Mouse (Mus musculus) gastrocnemius, postnatal 10 days (tissue): ENCODE measurements around the gene Ccdc8. TPM values are rescaled to one million over a fixed set of nuclear protein-coding genes. Genes with fewer than 3 reads are reported as not detected.
A peak's percentile ranks its signal among the peaks of the same experiment; 100 is the strongest.

Experiments
- DNase-seq: peaks from one replicate; pipeline ENCODE4 v3.0.0; 2021; ENCODE audit warnings: mixed read lengths
- total RNA-seq, 2 experiments: library from RNA; stranded (reverse); gene quantifications; 2 replicates each; pipeline ENCODE4 v1.2.3; 2021

Ccdc8 gene
- total RNA-seq, 2 experiments from 2014 or later = 10.7 to 13.3 TPM

DNA sequence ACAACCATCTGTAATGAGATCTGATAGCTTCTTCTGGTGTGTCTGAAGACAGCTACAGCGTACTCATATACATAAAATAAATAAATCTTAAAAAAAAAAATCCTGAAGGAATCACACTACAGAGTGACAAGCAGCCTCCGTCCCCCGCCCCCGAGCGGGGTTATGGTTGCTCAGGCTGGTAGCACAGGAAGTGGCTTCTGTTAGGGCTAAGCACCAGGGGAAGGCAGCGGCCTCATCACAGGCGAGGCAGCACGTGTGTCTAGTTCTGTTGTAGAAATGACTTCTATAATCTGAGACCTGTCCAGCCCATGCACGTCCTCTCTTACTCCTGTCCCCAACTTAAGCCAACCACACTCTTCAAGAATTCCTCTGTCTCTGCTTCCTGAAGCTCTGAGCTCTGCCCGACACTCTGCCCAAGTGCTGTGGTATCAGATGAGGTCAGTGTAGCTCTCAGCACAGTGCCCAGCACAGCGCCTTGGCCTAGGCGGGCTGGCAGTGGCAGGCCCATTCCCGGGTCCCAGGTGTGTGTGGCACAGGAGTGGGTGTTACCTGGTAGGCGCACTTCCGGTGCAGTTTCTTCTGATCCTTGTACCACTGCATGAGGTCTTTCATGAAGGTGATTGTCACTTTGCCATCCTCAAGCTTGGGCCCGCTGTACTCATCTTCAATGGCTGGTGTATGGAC lies 17.0 kb downstream of the Ccdc8 start:
- DNase-seq = no peak

DNA sequence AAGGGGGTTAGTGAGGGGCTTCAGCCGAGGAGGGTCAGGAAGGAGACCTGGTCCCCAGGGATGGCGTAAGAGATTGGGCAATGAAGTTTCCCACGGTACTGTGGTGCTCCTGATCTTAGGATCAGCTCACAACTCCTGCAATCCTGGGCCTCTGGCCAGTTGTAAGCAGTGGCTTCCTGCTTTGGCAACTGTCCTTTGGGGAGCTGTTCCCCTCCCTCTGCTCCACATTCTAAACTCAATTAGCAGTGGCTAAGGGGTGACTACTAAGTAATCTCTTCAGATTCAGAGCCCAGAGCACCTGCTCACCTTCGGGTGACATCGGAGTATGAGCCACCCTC lies 17.5 kb downstream of the Ccdc8 start:
- no peak for DNase-seq

DNA sequence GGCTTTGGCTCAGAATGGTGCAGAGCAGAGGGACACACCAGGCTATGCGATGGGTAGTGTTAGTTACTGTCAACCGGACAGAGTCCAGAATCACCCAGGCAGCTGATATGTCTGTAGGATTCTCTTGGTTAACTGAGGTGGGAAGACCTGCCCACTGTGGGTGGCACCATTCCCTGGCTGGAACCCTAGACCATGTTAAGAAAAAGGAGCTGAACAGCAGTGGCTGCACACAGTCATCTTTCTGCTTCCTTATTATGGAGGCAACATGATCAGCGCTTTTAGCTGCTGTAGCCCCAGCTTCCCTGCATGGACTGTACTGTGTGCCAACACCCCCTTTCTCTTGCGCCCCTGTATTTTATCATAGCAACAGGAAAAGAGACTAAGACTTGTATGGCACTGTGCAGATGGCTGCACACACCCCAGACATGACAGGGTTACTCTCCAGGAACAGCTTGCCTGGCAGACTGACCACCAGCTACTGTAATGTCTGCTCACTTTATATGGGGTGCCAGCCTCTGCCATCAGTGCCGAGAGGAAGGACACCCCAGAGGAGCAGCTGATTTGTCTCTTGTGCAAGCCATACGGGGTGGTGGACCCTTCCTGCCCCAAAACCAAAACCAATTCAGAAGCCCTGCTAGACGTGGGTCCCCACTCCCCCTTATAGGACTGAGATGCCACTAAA lies 19.5 kb downstream of the Ccdc8 start:
- no peak for DNase-seq

DNA sequence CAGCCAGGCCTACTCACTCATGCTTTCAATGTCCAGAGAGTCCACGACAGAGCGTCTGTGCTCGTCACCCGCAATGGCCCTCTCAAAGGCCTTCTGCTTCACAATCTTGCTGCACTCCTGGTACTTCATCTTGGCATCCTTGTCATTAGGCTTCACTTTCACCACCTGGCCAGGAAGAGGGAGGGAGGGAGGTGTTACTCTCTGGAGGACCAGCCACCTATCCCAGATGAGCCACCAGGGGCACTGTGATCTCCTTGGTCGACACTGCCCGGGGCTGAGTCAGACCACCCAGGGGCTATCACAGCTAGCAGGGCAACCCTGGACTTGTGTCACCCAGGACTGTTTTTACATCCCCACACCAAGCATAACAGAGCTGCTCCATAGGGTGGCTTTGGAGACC lies 22.9 kb downstream of the Ccdc8 start:
- no peak for DNase-seq

DNA sequence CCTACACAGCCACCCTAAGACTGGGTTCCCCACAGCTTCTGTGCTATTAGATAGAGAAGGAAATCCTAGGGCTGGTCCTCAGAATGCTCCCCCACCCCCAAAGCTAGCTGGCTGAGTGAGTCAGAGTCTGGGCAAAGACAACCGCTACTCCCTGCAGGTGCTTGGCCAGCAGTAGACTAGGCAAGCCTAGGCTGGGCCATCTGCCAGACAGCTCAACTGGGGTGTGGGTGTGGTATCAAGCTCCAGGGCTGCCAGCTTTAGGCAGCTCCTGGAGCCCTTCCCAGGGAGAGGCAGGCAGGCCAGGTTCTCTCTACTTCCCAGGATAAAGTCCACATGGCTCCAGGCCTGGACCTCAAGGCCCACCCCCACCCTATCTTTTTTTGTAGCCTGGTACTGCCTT lies 24.5 kb downstream of the Ccdc8 start:
- DNase-seq = peak; percentile 94

DNA sequence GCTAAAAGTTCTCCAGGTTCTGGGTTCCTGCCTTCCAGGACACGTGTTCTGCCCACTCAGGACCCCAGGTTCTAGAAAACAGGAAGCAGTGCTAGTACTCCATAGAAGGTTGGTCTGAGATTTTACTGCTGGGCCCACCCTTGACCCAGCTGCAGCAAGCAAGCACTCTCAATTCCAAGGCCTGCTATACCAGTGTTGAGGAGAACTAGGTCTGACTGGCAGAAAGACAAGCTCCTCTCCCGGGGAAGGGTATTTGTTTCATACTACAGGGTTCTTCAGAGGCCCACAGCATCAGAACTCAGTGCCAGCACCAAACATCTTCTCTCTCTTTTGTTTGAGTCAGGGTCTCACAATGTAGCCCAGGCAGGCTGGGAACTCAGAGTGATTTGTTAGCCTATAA lies 25.4 kb downstream of the Ccdc8 start:
- no peak for DNase-seq

DNA sequence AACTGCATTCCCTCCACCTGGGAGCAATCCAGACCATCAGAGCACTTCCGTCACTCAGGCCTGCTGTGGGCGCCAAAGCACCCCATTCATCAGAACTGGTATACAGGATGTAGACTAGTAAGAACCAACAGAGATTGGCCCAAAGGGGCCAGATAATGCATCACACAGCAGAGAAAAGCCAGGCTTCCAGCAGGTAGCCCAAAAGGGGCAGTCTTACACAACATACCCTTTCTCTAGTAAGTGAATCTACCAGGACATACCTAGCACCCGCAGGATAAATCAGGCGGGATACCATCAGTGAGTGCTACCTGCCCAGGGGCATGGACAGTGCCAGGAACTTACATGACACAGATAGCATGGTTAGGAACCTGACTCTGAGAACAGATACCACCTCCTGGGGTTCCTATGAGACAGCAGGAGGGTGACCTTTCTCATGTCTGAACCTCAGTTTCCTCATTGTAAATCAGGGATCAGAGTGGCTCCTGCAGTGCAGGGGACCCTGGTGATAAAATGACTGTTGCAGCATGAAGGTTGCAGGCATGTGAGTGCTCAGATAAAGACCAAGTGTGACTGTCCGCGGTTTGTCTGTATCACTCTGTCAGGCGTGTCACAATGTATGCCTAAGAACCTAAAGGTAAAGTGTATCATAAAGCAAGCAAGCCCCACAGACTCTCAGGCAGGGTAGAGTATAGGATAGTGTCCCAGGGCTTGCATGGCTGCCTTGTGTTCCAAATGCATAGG lies 27.1 kb downstream of the Ccdc8 start:
- DNase-seq = no peak

DNA sequence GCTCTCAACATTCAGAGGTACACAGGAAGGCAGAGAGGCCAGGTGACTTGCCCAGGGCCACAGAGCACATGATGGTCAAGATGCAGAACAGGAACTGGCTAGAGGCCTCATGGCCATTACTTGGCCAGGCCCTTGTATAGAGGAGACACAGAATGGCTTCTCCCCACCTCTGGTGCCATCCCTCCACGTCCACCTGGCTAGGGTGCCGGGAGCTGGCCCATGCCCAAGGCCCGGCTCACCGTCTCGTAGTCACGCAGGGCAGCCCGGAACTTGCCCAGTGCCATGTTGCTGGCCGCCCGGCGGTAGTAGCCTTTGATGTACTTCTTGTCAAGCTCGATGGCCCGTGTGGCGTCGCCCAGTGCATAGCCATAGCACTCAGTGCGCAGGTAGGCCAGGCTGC lies 29.7 kb downstream of the Ccdc8 start:
- DNase-seq = no peak

DNA sequence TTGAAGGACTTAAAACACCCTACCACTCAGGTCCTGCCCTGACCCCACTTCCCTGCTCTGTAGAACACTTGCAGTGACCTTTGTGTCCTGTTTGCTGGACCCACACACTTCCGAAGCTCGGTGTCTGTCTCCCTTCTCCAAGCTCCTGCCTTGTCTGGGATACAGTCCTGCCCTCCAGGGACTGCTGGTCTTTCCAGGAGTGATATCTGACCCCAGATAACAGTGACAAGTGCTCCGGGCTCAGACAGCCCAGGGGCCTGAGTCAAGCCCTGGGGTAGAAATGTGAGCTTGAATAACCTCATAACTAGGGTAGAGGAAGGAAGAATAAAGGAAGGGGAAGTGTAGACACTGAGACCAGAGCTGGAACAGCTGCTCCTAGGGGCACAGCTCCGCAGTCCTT lies 31.2 kb downstream of the Ccdc8 start:
- DNase-seq = no peak

DNA sequence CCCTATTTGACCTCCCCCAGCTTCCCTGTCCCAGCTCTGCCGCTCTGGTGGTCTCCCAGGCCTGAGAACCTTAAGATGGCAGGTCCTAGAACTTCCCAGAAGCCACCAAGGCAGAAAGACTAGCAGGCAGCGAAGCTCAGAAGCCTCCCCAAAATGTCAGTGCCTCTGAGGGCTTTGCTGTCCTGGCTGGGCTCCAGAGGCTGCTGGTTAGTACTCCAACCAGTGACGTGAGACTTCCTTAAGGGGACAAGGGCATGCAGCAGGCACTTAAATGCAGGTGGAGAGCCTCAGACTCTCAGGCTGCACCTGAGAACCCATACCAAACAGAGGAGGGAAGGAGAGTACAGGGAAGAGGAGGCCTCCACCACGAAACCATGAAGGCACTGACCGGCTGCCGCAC lies 31.6 kb downstream of the Ccdc8 start:
- DNase-seq = peak; percentile 43

DNA sequence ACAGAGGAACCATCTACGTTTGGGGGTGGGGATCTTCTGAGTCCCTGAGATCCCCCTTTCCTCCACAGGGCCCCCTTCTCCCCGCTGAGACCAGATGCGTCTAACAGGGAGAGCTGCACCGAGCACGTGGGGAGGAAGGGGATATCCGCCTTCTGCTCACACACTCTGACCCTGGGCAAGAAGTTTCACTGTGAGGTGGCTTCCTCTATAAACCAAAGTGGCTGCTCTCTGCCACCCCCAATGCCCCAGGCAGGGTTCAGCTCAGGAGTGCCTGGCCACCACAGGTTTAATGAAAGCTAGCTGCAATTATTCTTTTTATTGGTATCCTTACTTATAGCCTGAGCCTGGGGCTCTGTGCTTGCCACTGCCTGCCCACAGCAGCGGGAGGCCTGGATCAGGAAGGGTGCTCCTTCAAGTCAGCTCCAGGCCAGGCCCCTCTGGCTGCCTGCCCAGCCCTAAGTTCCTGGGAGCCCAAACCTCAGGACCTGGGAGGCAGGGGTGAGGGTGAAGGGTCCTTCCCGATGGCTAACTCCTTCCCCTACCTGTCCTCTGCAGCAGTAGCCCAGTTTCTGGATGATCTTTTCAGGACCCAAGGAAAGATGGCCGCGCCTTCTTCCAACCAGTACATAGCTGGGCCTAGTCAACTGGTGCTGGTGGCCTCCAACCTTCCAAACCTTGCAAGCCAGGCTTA lies 32.5 kb downstream of the Ccdc8 start:
- no peak for DNase-seq

DNA sequence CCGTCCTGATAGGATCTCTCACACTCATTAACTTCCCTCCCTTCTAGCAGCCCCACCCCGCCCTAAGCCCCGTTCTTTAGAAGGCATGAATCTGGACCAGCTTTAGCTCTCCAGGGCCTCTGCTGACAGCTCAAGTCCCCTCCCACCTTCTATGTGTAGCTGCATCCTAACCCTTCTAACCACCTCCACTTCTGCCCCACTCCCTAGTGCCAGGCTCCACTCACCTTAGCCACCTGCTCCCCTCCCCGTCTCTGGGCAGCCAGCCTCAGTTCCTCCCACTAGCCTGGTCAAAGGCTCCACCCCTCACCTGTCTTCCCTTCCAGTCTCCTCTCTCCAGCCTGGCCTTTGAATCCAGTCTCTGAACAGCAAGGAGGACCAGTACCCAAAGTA lies 33.0 kb downstream of the Ccdc8 start:
- DNase-seq = no peak

DNA sequence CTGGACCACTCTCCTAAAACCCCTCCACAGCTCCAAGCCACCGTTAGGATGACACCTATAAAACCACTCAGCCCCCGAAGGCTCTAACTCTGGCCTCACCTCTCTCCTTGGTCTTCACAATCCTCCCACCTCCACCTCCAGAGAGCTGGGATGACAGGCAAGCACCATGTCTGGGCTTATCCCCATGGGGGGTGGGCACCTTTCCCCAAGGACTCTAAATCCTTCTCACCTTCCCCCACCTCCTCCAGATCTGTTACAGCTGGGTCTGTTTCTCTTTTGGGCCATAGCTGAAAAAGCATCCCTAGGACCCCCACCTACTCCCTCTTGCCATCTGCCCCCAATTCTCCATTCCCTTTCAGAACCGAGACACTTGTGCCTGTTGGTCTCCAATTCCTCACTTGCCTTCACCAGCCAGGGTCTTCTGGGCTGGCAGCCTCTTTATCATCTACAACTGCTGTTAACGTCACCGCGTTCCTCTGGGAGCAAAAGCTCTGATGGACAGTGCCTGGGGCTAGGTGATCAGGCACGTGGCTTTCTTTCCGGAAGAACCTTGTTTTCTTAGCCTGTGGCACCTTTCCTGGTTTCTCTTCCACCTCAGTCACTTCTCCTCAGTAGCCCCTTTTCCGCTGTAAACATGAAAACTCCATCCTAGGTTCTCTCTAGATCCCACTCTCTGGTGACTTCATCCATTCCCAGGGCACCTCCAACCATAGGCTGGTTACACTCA lies 33.6 kb downstream of the Ccdc8 start:
- no peak for DNase-seq

DNA sequence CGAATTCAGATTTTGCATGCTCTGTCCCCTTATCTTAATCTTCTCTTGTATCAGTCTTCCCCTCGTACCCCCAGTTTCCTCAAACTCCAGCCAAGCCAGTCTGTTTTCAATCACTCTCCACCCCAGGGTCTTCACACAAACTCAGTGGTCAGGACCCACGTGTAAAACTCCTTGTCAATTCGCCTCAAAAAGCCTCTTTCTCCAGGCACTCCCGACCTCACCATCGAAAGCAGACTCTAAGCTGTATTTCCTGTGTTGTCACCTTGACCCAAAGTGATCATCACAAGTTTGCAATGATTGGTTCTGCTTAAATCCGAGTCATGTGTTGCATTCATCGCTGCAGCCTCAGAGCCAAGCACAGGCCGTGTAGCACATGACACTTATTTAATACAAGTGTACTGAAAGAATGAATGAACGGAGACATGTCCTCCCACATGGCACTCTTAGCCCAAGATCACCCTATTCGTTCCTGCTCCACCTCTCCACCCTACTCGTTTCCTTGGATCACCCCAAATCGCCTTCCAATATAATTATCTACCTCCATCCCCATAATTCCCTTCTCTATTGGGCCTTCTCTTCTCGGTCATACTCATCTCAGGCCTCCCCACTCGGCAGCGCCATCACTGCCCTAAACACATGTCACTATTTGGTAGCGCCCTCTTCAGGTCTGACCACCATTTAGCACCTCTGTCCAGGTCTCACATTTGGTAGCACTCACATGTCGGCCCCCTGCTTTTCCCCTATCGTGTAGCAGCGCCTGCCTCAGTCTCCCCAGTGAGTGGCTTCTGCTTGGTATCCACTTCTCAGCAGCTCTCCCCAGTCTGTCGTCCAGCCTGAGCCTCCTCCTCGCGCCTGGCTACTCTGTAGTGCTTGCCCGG lies 34.4 kb downstream of the Ccdc8 start:
- DNase-seq = no peak

DNA sequence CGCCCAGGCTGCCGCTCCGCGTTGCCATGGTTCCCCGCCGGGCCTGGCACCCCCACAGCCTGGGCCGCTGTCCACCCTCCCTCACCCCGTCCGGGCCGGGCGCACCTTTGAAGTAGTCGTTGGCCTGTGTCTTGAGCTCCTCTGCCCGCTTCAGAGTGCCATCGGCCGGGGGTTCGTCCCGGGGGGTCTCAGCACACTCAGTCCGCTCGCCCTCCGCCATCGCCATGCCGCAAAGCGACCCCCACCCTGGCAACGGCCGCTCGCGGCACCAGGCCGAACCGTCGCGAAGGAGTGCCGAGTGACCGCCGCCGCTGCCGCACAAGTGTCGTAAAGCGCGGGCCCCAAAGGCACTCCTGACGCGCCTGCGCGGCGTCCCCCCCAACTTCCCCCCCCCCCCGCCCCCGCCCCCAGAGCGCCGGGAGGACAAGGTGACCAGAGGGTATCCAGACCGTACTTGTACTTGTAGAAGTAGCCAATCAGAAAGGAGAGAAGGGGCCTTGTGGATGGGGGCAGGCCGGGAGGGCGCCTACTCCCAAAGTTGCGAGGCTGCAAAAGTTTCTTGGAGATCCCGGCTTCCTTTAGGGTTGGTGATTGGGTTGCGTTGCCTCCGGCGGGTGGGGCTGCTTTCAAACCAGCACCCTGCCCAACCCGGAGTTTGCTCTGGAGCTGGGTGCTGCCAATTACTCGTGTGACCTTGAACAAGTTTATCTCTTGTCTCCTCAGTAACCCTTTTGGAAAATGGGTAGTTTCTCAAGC lies 35.3 kb downstream of the Ccdc8 start, which contains the start of gene Ppp5c:
TSS of gene Ppp5c (minus strand) at position 337 of the 756 bp plus-strand sequence.
- peak; percentile 91 for DNase-seq

DNA sequence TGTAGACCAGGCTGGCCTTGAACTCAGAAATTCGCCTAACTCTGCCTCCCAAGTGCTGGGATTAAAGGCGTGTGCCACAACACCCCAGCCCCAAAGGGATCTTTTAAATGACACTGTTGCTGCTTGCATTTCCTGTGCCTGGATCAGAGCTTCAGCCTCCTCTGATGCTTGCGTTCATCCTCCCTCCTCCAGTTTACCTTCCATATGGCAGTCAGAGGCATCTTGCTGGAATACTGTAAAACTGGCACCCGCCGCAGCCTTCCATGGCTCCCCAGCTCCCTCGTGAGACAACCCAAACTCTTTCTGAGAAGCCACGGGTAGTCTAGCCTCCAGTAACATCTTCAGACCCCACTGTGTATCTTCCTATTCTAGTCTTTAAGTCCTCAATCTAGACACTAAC lies 36.4 kb downstream of the Ccdc8 start:
- DNase-seq = no peak

DNA sequence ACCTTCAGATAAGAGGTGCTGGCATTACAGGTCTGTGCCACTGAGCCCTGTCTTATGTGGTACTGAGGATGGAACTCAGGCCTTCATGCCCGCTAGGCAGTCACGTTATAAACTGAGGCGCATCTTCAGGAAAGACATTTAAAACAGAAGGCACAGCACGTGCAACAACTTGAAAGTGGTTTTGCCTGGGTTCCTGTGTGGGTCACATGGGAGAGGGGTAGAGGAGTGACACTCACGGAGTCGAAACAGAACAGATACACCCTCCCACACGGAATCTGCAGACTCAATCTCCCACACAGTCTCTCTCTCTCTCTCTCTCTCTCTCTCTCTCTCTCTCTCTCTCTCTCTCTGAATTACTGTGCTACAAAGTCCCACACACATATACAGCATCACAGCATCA lies 37.7 kb downstream of the Ccdc8 start:
- no peak for DNase-seq

DNA sequence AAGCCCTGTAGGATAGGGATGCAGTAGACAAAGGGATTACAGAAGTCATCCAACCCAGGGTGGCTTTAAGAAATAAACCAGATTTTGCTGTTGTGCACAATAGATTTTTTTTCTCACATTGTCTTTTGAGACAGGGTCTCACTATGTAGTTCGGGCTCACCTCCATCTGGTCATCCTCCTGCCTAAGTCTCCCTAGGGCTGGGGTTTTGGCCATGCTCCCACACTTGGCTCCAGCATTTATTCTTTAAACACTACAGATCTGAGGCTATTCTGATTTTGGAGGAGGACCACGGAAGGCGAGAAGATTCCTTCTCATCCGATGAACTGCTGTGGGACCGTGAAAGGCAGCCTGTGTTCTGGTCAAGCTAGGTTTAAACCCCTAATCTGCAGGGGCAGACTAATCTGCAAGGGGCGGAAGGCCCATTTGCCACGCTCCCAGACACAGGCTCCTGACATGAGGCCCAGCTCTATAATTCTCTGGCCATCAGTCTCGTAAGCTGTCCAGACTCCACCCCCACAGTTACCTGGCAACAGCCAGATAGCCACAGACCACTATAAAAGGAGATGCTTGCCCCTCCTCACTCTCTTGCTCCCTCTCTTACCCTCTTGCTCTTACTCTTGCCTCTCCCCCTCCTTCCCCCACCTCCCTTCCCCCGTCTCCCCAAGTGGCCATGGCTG lies 45.6 kb downstream of the Ccdc8 start:
- no peak for DNase-seq

DNA sequence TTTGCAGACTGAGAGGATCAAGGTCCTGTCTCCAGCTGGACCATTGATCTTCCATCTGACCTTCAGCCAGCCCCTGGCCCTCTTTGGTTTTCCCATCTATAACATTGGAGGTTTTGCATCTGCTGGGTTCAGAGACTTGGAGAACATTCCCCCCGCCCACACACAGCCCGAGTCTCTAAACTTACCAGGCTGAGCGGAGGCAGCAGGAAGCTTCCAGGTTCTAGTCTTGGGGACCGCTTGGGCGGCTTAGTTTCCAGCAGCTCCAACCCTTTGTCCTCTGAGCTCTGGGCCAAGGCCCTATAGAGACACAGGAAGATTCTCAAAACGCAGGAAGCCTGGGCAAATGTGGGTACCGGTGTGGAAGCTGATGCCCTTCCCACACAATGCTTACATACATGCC lies 46.9 kb downstream of the Ccdc8 start:
- DNase-seq = no peak

DNA sequence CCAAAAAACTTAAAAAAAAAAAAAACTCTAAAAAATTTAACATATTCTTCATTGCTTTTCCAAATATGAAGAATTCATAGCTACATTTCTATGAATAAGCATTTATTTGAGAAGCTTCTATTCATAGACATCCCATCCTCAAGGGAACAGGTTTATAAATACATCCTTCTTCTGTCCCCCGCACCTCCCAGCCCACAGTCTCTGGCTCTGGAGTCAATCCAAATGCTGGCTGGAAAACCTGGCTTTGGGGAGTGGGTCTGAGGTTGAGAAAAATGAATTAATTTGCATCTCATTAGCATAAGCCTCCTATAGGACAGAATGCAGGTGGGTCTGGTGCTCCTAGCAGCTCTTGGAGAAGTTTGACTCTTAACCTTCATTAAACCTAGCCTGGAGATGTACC lies 53.2 kb downstream of the Ccdc8 start:
- no peak for DNase-seq
